Mouse (Mus musculus) urinary bladder, adult 2 months (tissue): Measurements from ENCODE around the gene Cebpzos. TPM values are rescaled to one million over a fixed set of nuclear protein-coding genes. Genes with fewer than 3 reads are reported as not detected.

Experiments used
- DNase-seq: peaks from one replicate; pipeline ENCODE4 v3.0.0; 2022; ENCODE audit warnings: low spot score
- polyA plus RNA-seq: library from polyadenylated mRNA; depleted of rRNA; stranded (reverse); fragments of >200 nt; gene quantifications from 2 replicates; pipeline ENCODE4 v1.2.3, GENCODE M21; 2012; rRNA removed

Cebpzos gene
- polyA plus RNA-seq, 1 experiment, result 37.0 TPM

DNA sequence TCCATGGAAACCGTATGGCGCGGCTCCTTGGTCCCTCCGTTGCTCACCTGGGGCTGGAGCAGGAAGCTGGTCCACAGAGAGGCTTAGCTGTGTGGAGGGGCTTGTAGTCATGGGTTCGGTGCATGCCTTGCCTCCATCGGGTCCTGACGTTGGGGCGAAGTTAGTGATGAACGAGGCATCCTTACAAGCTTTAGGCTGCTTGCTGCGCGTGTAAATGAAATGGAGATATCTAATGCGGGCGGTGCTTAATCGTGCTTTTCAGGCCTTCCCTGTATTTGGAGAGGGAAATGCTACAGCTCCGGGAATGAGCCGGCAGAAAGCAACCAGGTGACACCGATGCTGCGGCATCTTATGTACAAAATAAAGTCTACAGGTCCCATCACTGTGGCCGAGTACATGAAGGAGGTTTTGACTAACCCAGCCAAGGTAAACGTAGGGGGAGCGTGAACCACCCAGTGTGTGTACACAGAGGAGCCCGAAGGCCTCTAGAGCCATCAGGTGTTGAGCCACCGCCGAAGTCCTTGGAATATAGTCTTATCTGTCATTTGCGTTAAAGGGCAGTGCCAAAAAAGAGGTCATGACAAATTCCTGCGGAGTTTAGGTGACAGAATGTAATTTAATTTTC is 21.0 kb downstream of the Cebpzos start:
- DNase-seq, result no peak

GRCm38 (mm10) chr17:78938927-78939326 is 22.6 kb downstream of the Cebpzos start:
- no peak for DNase-seq

- DNase-seq, result no peak
Observed at GRCm38 (mm10) chr17:78942579-78942978, 26.3 kb downstream of the Cebpzos start.

DNA sequence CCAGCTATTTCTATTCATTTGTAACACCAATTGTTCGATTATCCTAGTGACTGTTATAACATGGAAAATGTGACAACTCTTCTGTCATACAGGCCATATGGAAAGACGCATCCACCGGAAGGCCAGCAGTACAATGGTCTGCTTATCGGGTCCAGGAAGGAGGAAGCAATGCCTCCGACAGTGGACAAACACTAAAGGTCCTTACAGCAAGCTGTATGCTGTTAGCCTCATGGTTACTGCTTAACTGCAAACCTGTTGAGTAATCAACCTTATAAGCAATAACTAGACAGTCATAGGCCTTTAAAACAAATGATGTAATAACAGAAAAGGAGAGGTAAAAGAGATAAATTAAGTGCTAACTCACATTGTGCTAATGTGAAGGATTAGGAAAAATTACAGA is 34.9 kb downstream of the Cebpzos start:
- DNase-seq, result no peak

GRCm38 (mm10) chr17:78952070-78952469 is 35.8 kb downstream of the Cebpzos start:
- DNase-seq, result no peak

- DNase-seq, result no peak
Observed at GRCm38 (mm10) chr17:78953240-78953639, 36.9 kb downstream of the Cebpzos start.

DNA sequence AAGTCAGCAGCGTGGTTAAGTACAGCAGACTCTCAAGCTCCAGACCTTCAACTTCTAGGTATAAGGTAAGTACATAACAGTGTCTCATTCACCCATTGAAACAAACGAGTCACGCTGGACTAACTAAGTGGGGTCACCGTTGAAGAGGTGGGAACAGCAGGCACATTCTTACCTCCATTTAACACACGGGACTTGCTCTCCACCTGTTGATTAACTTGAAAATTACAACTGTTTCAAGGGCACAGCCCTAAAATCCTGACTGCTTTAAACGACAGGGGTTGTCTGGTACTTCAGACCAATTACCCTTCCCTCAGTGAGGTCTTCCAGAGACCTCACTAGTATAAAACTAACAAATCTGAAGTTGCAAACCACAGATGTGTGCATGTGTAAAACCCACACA is 43.2 kb downstream of the Cebpzos start:
- DNase-seq, result no peak

GRCm38 (mm10) chr17:78964387-78964786 is 48.1 kb downstream of the Cebpzos start:
- no peak for DNase-seq

- no peak for DNase-seq
Observed at GRCm38 (mm10) chr17:78966092-78966883, 50.0 kb downstream of the Cebpzos start.

- DNase-seq, result no peak
Observed at GRCm38 (mm10) chr17:78968500-78968899, 52.2 kb downstream of the Cebpzos start.

Other genes with a start within 250 kb of the Cebpzos start
- 9.3 and 9.8 TPM in 2 replicates for gene Strn, start 179.3 kb upstream of the Cebpzos start, polyA plus RNA-seq
- 17.5 and 19.9 TPM in 2 replicates for gene Heatr5b, start 81.1 kb upstream of the Cebpzos start, polyA plus RNA-seq
- 25.2 and 27.0 TPM in 2 replicates for gene Gpatch11, start 80.9 kb upstream of the Cebpzos start, polyA plus RNA-seq
- 7.9 and 13.0 TPM in 2 replicates for gene Eif2ak2, start 33.9 kb upstream of the Cebpzos start, polyA plus RNA-seq
- not detected in 2 replicates for gene Sult6b1, start 9.5 kb upstream of the Cebpzos start, polyA plus RNA-seq
- 15.1 and 19.2 TPM in 2 replicates for gene Cebpz, start 20.6 kb downstream of the Cebpzos start, polyA plus RNA-seq
- 28.1 and 29.5 TPM in 2 replicates for gene Ndufaf7, start 20.6 kb downstream of the Cebpzos start, polyA plus RNA-seq
- 26.9 and 31.2 TPM in 2 replicates for gene Prkd3, start 104.3 kb downstream of the Cebpzos start, polyA plus RNA-seq
- gene Qpct, start 135.4 kb downstream of the Cebpzos start, polyA plus RNA-seq, result 21.6 and 25.3 TPM in 2 replicates